Mouse (Mus musculus) heart, embryonic 12.5 days (tissue): ENCODE measurements at regions not wholly inside any gene's neighbourhood (a gene's known extent, or its start where the extent isn't known, plus 50 kb on each side); places are given as distances from the start of the nearest gene placed in this dataset.

ENCODE experiments used
- ATAC-seq: fragments of 200-750 bp; cut with Nextera tagmentation; 2 replicates; pipeline ENCODE4 v1.8.0; 2017; ENCODE audit warnings: moderate TSS enrichment, moderate library complexity; ENCODE audit not compliant: insufficient number of reproducible peaks, low FRiP score
- H3K27ac ChIP-seq: fragments of 300-500 bp; sonication (generic); 2 replicates; pipeline ENCODE4 v1.5.1; 2016; ENCODE audit warnings: mild to moderate bottlenecking, moderate library complexity; ENCODE audit not compliant: poor library complexity, severe bottlenecking
- H3K27me3 ChIP-seq: fragments of 300-500 bp; sonication (generic); replicated peaks from 2 replicates; pipeline ENCODE4 v1.6.1; 2016; ENCODE audit warnings: mild to moderate bottlenecking, moderate library complexity
- H3K36me3 ChIP-seq: fragments of 300-500 bp; sonication (generic); 2 replicates; pipeline ENCODE4 v1.6.1; 2016; ENCODE audit warnings: mild to moderate bottlenecking, moderate library complexity
- H3K4me1 ChIP-seq: fragments of 300-500 bp; sonication (generic); replicated peaks from 2 replicates; pipeline ENCODE4 v1.6.1; 2016; ENCODE audit warnings: mild to moderate bottlenecking
- H3K4me2 ChIP-seq: fragments of 300-500 bp; sonication (generic); 2 replicates; pipeline ENCODE4 v1.6.1; 2016; ENCODE audit warnings: mild to moderate bottlenecking, moderate library complexity
- H3K4me3 ChIP-seq: fragments of 300-500 bp; sonication (generic); 2 replicates; pipeline ENCODE4 v1.5.1; 2016; ENCODE audit warnings: mild to moderate bottlenecking
- H3K9ac ChIP-seq: fragments of 300-500 bp; sonication (generic); 2 replicates; pipeline ENCODE4 v1.6.1; 2016; ENCODE audit warnings: mild to moderate bottlenecking, moderate library complexity
- H3K9me3 ChIP-seq: fragments of 300-500 bp; sonication (generic); replicated peaks from 2 replicates; pipeline ENCODE4 v1.6.1; 2016; ENCODE audit warnings: mild to moderate bottlenecking, moderate library complexity
- WGBS: fragments of 180-500 bp; shearing (Covaris S2); methylation state at CpG from one replicate; pipeline ENCODE4 v1.1.7; 2016; 5-methylcytosine and 5-hydroxymethylcytosine counted together

- Histone ChIP-seq H3K9ac (no peak overlapping the region), H3K27me3 (no peaks in the 10 kb centered on the region), H3K4me1 (peaks cover 10% of the 10 kb centered on the region), H3K27ac (no peak overlapping the region), H3K36me3 (no peaks in the 10 kb centered on the region), H3K9me3 (no peaks in the 10 kb centered on the region), H3K4me2 (no peak overlapping the region), H3K4me3 (no peak overlapping the region)
- WGBS, result 84% methylated on average over 3 of the region's 3 CpGs
- ATAC-seq, result no peak
These were observed 73.9 kb upstream of the Spag17 start for GRCm38 (mm10) chr3:99811276-99811675.

GRCm38 (mm10) chr3:99812836-99813235 lies 72.4 kb upstream of the Spag17 start:
- Histone ChIP-seq H3K27me3 (no peaks in the 10 kb centered on the region), H3K9me3 (no peaks in the 10 kb centered on the region), H3K4me3 (no peak overlapping the region), H3K9ac (no peak overlapping the region), H3K27ac (no peak overlapping the region), H3K4me2 (no peak overlapping the region), H3K36me3 (no peaks in the 10 kb centered on the region), H3K4me1 (peaks cover 10% of the 10 kb centered on the region)
- WGBS, result 61% methylated on average over 4 of the region's 4 CpGs
- ATAC-seq, result no peak

GRCm38 (mm10) chr3:99815115-99815514 lies 70.1 kb upstream of the Spag17 start:
- H3K27me3 ChIP-seq, result no peaks in the 10 kb centered on the region
- H3K9ac ChIP-seq, result no peak overlapping the region
- H3K36me3 ChIP-seq, result no peaks in the 10 kb centered on the region
- WGBS, result 12% methylated on average over 3 of the region's 3 CpGs
- peak overlapping the region; percentile 28; the same call in 1 of the 2 replicates for H3K4me2 ChIP-seq
- no peak overlapping the region for H3K27ac ChIP-seq
- peaks cover 16% of the 10 kb centered on the region for H3K4me1 ChIP-seq
- no peaks in the 10 kb centered on the region for H3K9me3 ChIP-seq
- no peak for ATAC-seq
- H3K4me3 ChIP-seq, result no peak overlapping the region

GRCm38 (mm10) chr3:99817965-99818364 lies 67.2 kb upstream of the Spag17 start:
- Histone ChIP-seq H3K9ac (no peak overlapping the region), H3K36me3 (no peaks in the 10 kb centered on the region), H3K27ac (no peak overlapping the region), H3K4me2 (no peak overlapping the region), H3K27me3 (no peaks in the 10 kb centered on the region), H3K4me1 (peaks cover 18% of the 10 kb centered on the region), H3K9me3 (no peaks in the 10 kb centered on the region), H3K4me3 (no peak overlapping the region)
- ATAC-seq, result no peak
- 57% methylated on average over 8 of the region's 8 CpGs for WGBS

- ATAC-seq, result no peak
- H3K4me2 ChIP-seq, result no peak overlapping the region
- H3K9ac ChIP-seq, result no peak overlapping the region
- peaks cover 19% of the 10 kb centered on the region for H3K4me1 ChIP-seq
- WGBS, result 77% methylated on average over 5 of the region's 5 CpGs
- no peak overlapping the region for H3K27ac ChIP-seq
- H3K27me3 ChIP-seq, result no peaks in the 10 kb centered on the region
- no peaks in the 10 kb centered on the region for H3K36me3 ChIP-seq
- H3K4me3 ChIP-seq, result no peak overlapping the region
- H3K9me3 ChIP-seq, result no peaks in the 10 kb centered on the region
These were observed 62.5 kb upstream of the Spag17 start for GRCm38 (mm10) chr3:99822735-99823134.

GRCm38 (mm10) chr3:99823256-99823655 lies 62.0 kb upstream of the Spag17 start:
- Histone ChIP-seq H3K4me1 (peaks cover 15% of the 10 kb centered on the region), H3K9me3 (no peaks in the 10 kb centered on the region), H3K4me3 (no peak overlapping the region), H3K27me3 (no peaks in the 10 kb centered on the region), H3K9ac (no peak overlapping the region), H3K27ac (no peak overlapping the region), H3K4me2 (no peak overlapping the region), H3K36me3 (no peaks in the 10 kb centered on the region)
- 42% methylated on average over 3 of the region's 3 CpGs for WGBS
- no peak for ATAC-seq
